Mouse (Mus musculus) lung, postnatal 36 days (tissue): ENCODE results near the gene Dst.
A peak's percentile ranks its signal among the peaks of the same experiment; 100 is the strongest.

ENCODE experiments used
- DNase-seq: peaks from one replicate; pipeline ENCODE4 v3.0.0; 2022; ENCODE audit warnings: mixed read lengths

Dst gene

GRCm38 (mm10) chr1:33908191-33908962 lies at the start of gene Dst:
Gene Dst (plus strand): TSS chr1:33908225.
- DNase-seq = no peak

DNA sequence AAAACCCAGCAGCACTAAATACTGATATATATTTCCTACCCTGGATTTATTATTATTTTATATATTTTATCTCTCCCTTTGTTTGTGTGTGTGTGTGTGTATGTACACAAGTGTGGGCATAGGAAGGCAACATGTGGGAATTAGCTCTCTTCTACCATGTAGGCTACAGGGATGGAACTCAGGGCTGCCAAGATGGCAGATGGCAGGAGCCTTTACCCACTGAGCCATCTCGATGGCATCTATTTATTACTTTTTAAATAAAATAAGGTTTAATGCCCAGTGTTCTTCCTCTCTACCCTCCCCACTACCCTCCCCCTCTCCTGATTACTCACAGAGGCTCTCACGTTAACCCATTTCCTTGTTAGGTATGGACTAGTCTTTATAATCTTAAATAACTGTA lies 39.0 kb upstream of the Dst start:
- no peak for DNase-seq

GRCm38 (mm10) chr1:33869437-33869836 lies 38.6 kb upstream of the Dst start:
- DNase-seq = no peak

DNA sequence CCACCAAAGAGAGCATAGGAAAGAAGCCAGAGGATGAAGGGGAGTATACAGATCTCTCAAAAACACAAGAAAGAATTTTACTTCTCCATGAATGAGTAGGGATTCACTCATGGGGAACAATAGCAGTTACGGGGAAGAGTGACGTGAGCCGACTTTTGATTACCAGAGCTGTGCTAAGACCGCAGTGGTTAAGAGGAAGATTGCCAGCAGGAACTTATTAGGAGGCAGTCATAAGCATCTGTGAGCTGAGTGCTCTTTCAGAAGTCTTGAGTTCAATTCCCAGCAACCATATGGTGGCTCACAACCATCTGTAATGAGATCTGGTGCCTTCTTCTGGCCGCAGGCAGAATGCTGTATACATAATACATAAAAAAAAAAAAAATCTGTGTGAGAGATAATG lies 34.5 kb upstream of the Dst start:
- no peak for DNase-seq

GRCm38 (mm10) chr1:33875691-33876090 lies 32.3 kb upstream of the Dst start:
- DNase-seq = peak; percentile 47

DNA sequence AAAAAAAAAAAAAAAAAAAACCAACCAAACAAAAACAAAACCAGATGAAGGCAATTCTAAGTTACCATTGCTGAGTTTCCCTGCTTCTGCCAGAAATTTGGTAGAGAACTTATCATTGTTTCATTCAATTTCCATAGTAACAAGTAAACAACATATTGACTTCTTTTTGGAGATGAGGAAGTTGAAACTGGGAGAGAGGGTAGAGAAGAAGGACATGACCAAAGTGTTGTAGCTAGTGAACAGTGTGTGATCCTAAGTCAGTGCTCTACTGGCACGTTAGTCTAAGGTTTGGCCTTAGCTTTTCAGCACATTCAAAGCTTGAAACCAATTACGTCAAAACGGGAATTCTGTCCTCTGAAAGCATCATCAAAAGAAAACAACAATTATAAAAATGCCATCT lies 31.6 kb upstream of the Dst start:
- DNase-seq = no peak

DNA sequence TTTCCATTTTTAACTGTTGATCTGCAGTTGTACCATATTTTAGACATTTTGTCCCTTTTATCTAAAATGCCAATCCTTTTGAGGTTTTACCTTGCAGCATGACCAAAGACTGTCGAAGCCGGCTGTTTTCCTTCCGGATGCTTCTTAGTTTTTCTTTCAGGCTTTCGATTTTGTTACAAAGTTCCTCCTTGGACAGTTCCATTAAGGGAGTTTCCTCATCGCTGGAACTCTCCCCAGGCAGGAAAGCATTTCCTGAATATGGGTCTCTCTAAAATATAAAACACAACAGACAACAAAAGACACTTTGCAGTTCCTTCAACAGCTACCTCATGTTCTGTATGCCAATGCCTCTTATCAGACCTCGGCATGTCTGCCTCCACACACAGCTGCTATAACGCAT lies 29.9 kb upstream of the Dst start:
- DNase-seq = peak; percentile 11

GRCm38 (mm10) chr1:33883102-33883839 lies 24.8 kb upstream of the Dst start:
- DNase-seq = peak; percentile 71

- peak; percentile 67 for DNase-seq
Measured at GRCm38 (mm10) chr1:33892784-33893183, 15.2 kb upstream of the Dst start.

DNA sequence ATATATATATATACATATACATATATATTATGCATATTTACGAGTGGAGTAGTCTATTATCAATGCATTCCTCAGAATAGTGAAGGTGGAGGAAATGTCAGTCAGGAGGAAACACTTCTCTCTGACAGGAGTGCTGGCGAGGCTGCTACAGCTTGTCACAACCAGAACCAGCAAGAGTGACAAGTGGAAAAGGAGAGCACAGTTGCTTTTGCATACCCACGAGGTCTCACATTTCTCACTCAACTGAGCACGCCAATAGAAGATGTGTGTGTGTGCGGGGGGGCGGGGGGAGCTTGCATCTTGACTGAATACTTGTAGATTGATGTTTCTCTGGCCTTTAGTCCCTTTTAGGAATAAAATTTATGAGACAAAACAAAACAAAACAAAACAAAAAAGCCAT lies 11.9 kb upstream of the Dst start:
- no peak for DNase-seq

GRCm38 (mm10) chr1:33896666-33897065 lies 11.4 kb upstream of the Dst start:
- DNase-seq = no peak

GRCm38 (mm10) chr1:33897426-33897825 lies 10.6 kb upstream of the Dst start:
- DNase-seq = no peak

DNA sequence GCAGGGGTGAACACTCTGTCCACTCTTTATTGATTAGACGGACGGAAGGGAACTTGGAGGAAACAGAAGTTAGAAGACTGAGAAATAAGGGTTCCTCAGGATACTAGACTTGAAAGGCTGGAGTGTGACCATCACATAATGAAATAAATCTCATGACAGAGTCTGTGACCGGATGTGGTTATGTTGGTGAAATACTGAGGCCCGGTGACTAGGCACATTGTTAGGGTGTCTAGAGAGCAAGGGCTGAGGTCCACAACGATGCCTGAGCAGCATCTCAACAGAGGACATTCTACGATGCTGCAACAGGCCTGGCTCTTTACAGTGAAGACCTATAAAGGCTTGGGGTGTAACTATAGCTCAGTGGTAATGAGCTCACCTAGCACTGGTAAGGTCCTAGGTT lies 9.7 kb upstream of the Dst start:
- peak; percentile 51 for DNase-seq

GRCm38 (mm10) chr1:33900175-33900574 lies 7.8 kb upstream of the Dst start:
- DNase-seq = peak; percentile 45

- peak; percentile 37 for DNase-seq
Measured at GRCm38 (mm10) chr1:33903587-33903986, 4.4 kb upstream of the Dst start.

DNA sequence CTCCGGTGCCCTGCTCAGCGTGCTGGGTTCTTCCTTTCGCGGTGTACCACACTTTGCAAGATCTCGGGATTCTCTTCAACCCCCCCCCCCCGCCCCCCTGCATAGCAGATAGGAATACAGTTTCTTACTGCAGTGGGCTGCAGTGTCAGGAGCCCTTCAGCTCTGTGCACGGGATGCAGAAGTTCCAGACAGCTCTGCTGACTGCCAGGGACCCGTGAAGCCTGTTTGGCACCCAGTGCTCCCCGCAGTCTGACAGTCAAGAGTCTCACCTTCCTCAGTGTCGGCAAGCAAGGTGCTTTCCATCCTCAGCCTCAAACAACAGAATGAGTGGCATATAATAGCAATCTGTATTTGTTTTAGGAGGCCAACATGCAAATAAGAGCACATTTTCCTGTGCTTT lies 1.8 kb upstream of the Dst start:
- DNase-seq = no peak

DNA sequence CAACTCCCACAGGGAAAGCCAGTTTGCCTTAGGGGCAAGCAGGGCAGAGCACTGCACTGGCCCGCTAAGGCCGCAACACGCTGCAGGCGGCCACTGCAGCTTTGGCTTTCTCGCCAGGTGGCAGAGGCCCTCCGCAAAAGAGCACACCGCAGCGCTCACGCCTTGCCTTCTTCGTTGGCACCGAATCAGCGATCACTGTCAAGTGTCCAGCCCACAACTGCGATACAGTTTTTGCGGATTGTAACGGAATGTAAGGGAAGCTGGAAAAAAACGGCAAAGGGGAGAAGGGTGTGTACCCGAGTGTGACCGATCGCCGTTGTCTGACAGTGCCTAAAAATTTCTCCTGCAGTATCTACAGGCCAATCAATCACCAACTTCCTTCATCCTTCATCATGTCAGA lies 1.1 kb upstream of the Dst start:
- DNase-seq = no peak

- peak; percentile 42 for DNase-seq
Measured at GRCm38 (mm10) chr1:33907421-33908190, 419 bp upstream of the Dst start, which contains the start of gene Bend6. Gene Bend6 (minus strand): TSS chr1:33907816.

- no peak for DNase-seq
Measured at GRCm38 (mm10) chr1:33911589-33911988, 3.6 kb downstream of the Dst start.

- DNase-seq = no peak
Measured at GRCm38 (mm10) chr1:33916554-33916953, 8.5 kb downstream of the Dst start.

- DNase-seq = no peak
Measured at GRCm38 (mm10) chr1:33922975-33923374, 14.9 kb downstream of the Dst start.

DNA sequence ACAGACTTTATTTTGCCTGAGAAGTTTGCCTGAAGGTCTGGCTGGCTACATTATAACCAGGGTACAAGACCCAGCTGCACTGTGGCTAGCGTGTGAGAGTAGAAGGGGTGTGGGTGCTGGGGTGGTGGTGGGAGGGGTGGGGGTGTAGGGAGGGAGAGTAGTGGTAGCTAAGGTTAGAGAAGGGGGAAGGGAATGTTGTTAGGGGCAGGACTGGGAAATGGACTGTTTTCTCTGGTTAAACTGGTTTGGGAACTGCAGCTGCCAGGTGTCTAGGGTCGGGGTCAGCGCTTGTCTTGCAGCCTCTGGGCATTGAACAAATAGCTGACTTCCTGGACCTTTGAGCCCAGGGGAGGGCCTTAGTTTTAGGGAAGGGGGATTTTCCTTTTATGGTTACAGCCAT lies 17.3 kb downstream of the Dst start:
- DNase-seq = peak; percentile 16

DNA sequence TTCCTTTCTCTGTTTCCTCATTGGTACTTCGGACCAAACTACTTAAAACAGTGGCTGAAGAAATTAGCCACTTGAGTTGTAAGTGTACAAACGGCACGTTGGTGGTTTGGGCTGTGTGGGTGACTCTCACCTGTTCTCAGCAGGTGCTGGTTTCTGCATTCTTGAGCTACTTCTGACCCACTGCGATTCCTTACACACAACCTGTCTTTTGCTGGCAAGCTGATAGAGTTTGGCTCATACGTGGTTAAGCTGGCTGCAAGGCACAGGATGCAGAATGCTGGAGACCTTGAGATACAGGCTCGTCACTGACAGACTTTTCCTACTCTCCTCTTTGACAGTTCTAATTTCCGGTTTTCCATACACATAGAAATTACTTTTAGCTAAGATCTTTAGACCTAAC lies 19.4 kb downstream of the Dst start:
- no peak for DNase-seq

GRCm38 (mm10) chr1:33931791-33932190 lies 23.8 kb downstream of the Dst start:
- DNase-seq = no peak
